Mouse (Mus musculus) CD8-positive naive resting alpha-beta T cell, adult 57 days (primary cell): ENCODE data around the gene 1600015I10Rik. TPM values are rescaled to one million over a fixed set of nuclear protein-coding genes. Genes with fewer than 3 reads are reported as not detected.

Experiments used
- total RNA-seq: library from RNA; stranded (reverse); gene quantifications from one replicate; pipeline ENCODE4 v1.2.4, GENCODE M21; 2023

Gene 1600015I10Rik
- total RNA-seq: not detected

GRCm38 (mm10) chr6:48929595-48929994 lies at the start of gene 1600015I10Rik:
Gene 1600015I10Rik (plus strand): TSS chr6:48929895.

GRCm38 (mm10) chr6:48974663-48975062 lies 45.0 kb downstream of the 1600015I10Rik start, which contains the start of gene Doxl2:
Gene Doxl2 (plus strand): TSS chr6:48974963.

Other genes starting within 250 kb of the 1600015I10Rik start
- gene Gimap4, start 245.3 kb upstream of the 1600015I10Rik start, total RNA-seq: 194 TPM
- gene Gimap6, start 221.7 kb upstream of the 1600015I10Rik start, total RNA-seq: 1,380 TPM
- 19.7 TPM for gene Gm28053, start 211.3 kb upstream of the 1600015I10Rik start, total RNA-seq
- gene Gimap7, start 211.3 kb upstream of the 1600015I10Rik start, total RNA-seq: 33.3 TPM
- gene Gimap1, start 190.8 kb upstream of the 1600015I10Rik start, total RNA-seq: 115 TPM
- 161 TPM for gene Gimap5, start 183.7 kb upstream of the 1600015I10Rik start, total RNA-seq
- gene Gimap3, start 159.0 kb upstream of the 1600015I10Rik start, total RNA-seq: 406 TPM
- 2.6 TPM for gene Tmem176a, start 89.0 kb upstream of the 1600015I10Rik start, total RNA-seq
- 9.1 TPM for gene Tmem176b, start 88.4 kb upstream of the 1600015I10Rik start, total RNA-seq
- not detected for gene Aoc1, start 57.0 kb upstream of the 1600015I10Rik start, total RNA-seq
- not detected for gene Doxl2, start 45.1 kb downstream of the 1600015I10Rik start, total RNA-seq
- gene Svs1, start 57.0 kb downstream of the 1600015I10Rik start, total RNA-seq: not detected
- gene Gpnmb, start 106.7 kb downstream of the 1600015I10Rik start, total RNA-seq: 0.40 TPM
- 43.6 TPM for gene Malsu1, start 143.9 kb downstream of the 1600015I10Rik start, total RNA-seq